Mouse (Mus musculus) ZHBTc4 (cell line): Measurements from ENCODE around the gene Hoxa1.

ENCODE experiments used
- DNase-seq: peaks from one replicate; pipeline ENCODE4 v3.0.0-alpha.2; 2011; ENCODE audit warnings: low read depth, low spot score

Gene Hoxa1

GRCm38 (mm10) chr6:52189909-52190308 lies 31.8 kb upstream of the Hoxa1 start:
- DNase-seq: peak; percentile 21

GRCm38 (mm10) chr6:52189172-52189591 lies 31.1 kb upstream of the Hoxa1 start:
- no peak for DNase-seq

- DNase-seq: peak; percentile 21
Measured at GRCm38 (mm10) chr6:52186500-52186899, 28.4 kb upstream of the Hoxa1 start.

GRCm38 (mm10) chr6:52185834-52186233 lies 27.7 kb upstream of the Hoxa1 start:
- DNase-seq: no peak

GRCm38 (mm10) chr6:52185222-52185621 lies 27.1 kb upstream of the Hoxa1 start:
- no peak for DNase-seq

GRCm38 (mm10) chr6:52184668-52185067 lies 26.6 kb upstream of the Hoxa1 start:
- no peak for DNase-seq

GRCm38 (mm10) chr6:52183311-52184080 lies 25.4 kb upstream of the Hoxa1 start:
- DNase-seq: no peak

- no peak for DNase-seq
Measured at GRCm38 (mm10) chr6:52182793-52183192, 24.7 kb upstream of the Hoxa1 start.

- DNase-seq: no peak
Measured at GRCm38 (mm10) chr6:52182030-52182429, 23.9 kb upstream of the Hoxa1 start.

GRCm38 (mm10) chr6:52180726-52181125 lies 22.6 kb upstream of the Hoxa1 start:
- no peak for DNase-seq

GRCm38 (mm10) chr6:52180213-52180710 lies 22.1 kb upstream of the Hoxa1 start:
- DNase-seq: no peak

GRCm38 (mm10) chr6:52179690-52180089 lies 21.6 kb upstream of the Hoxa1 start:
- DNase-seq: no peak

GRCm38 (mm10) chr6:52178918-52179665 lies 21.0 kb upstream of the Hoxa1 start:
- DNase-seq: no peak

GRCm38 (mm10) chr6:52177806-52178205 lies 19.7 kb upstream of the Hoxa1 start:
- no peak for DNase-seq

- DNase-seq: peak; percentile 69
Measured at GRCm38 (mm10) chr6:52177061-52177735, 19.1 kb upstream of the Hoxa1 start, which contains the start of gene 5730596B20Rik. Gene 5730596B20Rik (plus strand): TSS chr6:52177498.

GRCm38 (mm10) chr6:52176391-52176790 lies 18.3 kb upstream of the Hoxa1 start:
- no peak for DNase-seq

GRCm38 (mm10) chr6:52175864-52176263 lies 17.7 kb upstream of the Hoxa1 start:
- no peak for DNase-seq

GRCm38 (mm10) chr6:52174968-52175751 lies 17.0 kb upstream of the Hoxa1 start:
- peak; percentile 73 for DNase-seq

- DNase-seq: no peak
Measured at GRCm38 (mm10) chr6:52173648-52174047, 15.5 kb upstream of the Hoxa1 start.

GRCm38 (mm10) chr6:52172501-52172900 lies 14.4 kb upstream of the Hoxa1 start:
- peak; percentile 98 for DNase-seq

GRCm38 (mm10) chr6:52171938-52172337 lies 13.8 kb upstream of the Hoxa1 start:
- no peak for DNase-seq
